Mouse (Mus musculus): ENCODE results near the gene Ahsg.

DNA sequence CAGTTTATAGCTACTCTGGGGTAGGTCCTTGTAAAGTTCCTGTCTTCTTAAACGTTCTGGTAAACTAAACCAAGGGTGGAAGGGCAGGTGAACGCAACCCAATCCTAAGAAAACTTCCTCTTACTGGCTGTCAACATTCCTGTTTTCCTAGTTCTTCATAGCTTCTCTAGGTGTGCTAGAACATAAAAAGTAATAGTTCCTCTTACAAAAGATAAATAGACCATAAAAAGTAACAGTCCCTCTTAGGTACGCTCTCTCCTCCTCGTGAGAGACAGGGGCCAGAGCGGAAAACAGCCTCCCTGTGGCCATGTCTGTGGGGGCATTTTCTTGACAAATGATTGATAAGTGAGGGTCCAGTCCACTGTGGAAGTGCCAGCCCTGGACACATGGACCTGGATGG, 46.2 kb upstream of the Ahsg start:
- TF ChIP-seq CTCF (IDR thresholded peaks at IDR 0.05; ENCODE audit: low read depth, low read length) (no peak), POLR2A (IDR thresholded peaks at IDR 0.05; ENCODE audit: insufficient read depth, low read length) (no peak)

Measured in ES-Bruce4 (cell line).